Mouse (Mus musculus) cortical plate, adult 2 months (tissue): ENCODE results near the gene Srprb.

ENCODE experiments used
- CTCF ChIP-seq: fragments of 200-500 bp; IDR thresholded peaks from 2 replicates; pipeline ENCODE4 v1.5.1; 2011; ENCODE audit warnings: mild to moderate bottlenecking, control low read depth, low read length; ENCODE audit not compliant: insufficient read depth; ENCODE audit errors: extremely low read depth
- POLR2A ChIP-seq: fragments of 200-500 bp; IDR thresholded peaks from 2 replicates; pipeline ENCODE4 v1.6.1; 2011; ENCODE audit warnings: mild to moderate bottlenecking, low read length, control low read depth; ENCODE audit not compliant: insufficient read depth; ENCODE audit errors: extremely low read depth

- TF ChIP-seq CTCF (no peak), POLR2A (no peak)
These were observed 16.0 kb downstream of the Srprb start for GRCm38 (mm10) chr9:103185946-103186345.
